Mouse (Mus musculus) cerebellum, adult 18-20 months (tissue): ENCODE data around the gene BC028528.
"Not testable (repeated sequence)": the region's sequence is repeated elsewhere in the genome, so short reads cannot be mapped to it uniquely, and the experiment has no call there.

Experiments used
- DNase-seq, 2 experiments: peaks; one replicate each; pipeline ENCODE4 v3.0.0; 2021

BC028528 gene

DNA sequence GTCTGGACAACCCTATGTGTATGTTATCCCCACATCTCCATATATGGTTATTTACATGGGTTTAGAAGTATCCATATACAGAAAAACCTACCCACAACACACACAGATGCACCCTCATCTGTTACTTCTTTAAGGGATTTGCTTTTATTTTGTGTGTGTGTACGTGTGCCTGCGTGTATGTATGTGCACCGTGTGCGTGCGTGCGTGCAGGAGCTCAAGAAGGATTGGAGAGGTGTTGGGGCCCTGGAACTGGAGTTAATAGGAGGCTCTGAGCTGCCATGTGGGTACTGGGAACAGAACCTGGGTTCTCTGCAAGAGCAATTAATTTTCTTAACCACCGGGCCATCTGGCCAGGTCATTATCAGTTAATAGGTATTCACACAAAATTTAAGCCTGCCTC is 19.8 kb downstream of the BC028528 start:
- DNase-seq, result no peak

DNA sequence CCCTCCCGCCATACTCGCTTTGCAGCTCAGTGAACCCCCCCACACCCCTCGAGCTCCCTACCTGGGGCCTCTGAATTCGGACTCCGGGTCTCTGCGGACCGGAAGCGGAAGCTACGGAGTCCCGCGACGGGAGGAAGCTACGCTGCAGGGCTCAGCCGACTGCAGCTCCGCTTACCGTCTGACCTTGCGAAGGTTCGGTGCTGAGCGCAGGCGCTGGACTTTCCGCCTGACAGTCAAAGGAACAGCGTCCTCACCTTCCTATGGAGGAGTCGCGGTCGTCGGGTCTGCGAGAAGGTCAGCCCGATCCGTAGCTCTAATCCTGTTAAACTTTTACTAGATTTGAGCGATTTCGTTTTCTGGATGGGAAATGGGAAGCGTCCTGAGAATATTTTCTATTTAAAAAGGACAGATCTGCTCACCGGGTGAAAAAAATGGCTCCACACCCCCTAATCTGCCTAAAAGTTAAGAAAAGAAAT is 20.4 kb downstream of the BC028528 start, which contains the start of gene Mrps21:
Mrps21 (minus strand) TSS at position 128 of the 476 bp plus-strand sequence.
- DNase-seq, result peak; percentile 85 to 88

DNA sequence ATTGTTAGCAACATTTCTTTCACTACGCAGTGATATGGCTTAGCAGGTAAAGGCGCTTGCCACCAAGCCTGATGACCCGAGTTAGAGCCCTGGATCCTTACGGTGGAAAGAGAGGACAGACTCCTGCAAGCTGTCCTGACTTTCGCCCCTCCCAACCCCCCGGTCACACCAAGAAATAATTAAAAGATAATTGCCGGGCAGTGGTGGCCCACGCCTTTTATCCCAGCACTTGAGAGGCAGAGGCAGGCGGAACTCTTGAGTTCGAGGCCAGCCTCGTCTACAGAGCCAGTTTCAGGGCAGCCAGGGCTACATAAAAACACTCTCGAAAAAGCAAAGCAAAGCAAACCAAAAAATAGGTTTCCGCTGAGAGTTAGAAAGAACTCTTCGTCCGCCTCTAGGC is 20.8 kb downstream of the BC028528 start:
- DNase-seq, result no peak

DNA sequence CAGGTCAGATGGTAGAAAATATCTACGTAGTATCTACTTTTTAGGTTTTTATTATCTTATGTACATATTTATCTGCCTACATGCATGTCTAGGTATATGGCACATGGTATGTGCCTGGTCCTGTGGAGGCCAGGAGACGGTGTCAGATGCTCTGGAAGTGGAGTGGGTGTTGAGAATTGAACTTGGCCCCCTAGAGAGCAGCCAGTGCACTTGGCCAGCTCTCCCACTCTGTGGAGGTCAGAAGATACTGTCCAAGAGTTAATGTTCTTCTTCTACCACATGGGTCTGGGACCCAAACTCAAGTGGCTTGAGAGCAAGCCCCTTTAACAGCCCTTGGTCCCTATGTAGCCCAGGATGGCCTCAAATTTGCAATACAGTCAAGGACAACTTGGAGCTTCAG is 24.4 kb downstream of the BC028528 start:
- no peak for DNase-seq

DNA sequence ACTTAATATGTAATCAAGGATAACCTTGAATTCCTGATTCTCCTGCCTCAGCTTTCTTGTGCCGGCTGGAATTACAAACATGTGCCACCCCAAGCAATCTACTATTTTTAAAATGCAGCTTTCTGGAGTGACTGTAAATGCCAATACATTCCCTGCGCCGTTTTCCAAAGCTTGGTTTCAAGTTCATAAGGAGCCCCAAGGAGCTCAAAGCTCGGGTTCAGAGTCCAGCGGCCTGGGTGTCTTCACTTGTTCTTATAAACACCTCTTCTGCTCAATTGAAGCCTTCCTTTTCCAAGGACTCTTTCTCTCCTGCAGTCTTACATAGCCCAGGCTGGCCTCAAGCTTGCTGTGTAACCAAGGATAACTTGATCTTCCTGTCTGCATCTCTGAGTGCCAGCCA is 25.7 kb downstream of the BC028528 start:
- DNase-seq, result no peak

DNA sequence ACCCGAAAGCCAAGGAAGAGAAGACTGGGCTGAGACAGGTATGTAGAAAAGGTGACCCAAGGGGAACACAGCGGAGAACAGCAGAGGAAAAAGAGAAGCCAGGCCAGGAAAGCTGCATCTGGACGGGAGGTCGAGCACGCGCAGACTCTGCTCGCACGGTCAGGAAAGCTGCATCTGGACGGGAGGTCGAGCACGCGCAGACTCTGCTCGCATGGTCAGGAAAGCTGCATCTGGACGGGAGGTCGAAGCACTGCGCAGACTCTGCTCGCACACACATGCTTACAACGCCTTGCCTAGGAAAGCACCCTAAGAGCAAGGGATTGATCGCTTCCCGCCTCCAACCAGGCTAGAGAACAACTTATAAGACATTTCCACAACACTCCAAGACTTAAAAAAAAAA is 26.2 kb downstream of the BC028528 start:
- DNase-seq, result no peak

DNA sequence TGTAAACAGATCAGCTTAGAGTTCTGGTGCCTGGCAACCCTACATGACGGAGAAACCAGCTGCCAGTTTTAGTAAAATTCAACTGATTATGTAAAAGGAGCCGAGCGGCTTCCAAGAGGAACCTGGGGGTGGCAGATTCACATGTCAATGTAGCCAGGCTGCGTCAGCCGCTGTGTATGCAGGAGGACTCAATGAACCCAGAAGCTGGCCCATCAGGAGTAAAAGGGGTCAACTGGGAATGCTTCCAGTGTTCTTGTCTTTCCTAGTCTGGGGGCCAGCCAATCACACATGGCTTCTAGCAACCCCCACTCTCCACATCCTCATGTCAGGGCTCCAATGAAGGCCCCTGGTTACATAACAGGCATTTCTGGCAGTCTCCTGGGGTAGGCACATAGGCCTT is 26.8 kb downstream of the BC028528 start:
- DNase-seq, result peak in 1 of 2 experiments; percentile 28

DNA sequence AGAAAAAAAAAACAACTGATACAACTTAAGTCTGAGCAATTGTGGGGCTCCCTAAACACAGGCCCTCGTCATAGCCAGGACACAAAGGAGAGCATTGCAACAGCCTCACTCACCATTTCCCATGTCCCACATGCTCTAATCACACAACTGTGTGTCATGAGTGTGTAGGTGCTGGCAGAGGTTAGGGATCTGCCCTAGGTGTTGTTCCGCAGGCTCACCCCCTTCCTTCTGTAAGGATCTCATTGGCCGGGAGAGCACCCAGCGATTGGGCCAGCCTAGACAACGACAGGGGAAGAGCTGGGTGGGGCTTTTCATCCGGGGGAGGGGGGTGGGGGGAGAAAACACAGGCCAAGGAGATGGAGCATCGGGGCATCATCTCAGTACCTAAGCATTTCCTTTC is 28.2 kb downstream of the BC028528 start:
- DNase-seq, result no peak

DNA sequence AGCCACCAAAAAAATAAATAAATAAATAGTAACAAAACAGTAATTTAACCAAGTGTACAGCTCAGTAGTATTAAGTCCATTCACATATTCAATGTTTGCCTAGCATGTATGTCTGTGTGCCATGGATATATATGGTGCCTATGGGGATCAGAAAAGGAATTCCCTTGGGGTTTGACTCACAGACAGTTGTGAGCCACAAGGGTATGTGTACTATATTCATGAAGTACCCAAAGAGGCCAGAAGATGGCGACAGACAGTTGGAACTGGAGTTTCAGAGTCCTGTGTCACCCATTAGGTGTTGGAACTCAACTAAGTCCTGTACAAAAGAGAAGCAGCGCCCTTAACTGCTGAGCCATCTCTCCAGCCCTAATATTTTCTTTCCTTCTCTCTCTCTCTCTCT is 30.0 kb downstream of the BC028528 start:
- peak; percentile 65 to 68 for DNase-seq

DNA sequence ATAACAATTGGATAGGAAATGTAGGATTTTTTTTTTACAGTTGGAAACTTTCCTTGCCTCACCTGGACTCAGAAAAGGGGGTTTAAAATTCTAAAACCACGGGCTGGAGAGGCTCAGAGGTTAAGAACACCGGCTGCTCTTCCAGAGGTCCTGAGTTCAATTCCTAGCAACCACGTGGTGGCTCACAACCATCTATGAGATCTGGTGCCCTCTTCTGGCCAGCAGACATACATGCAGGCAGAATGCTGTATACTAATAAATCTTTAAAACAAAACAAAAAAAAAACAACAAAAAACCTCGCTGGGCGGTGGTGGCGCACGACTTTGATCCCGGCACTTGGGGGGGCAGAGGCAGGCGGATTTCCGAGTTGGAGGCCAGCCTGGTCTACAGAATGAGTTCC is 30.6 kb downstream of the BC028528 start:
- DNase-seq, result no peak

DNA sequence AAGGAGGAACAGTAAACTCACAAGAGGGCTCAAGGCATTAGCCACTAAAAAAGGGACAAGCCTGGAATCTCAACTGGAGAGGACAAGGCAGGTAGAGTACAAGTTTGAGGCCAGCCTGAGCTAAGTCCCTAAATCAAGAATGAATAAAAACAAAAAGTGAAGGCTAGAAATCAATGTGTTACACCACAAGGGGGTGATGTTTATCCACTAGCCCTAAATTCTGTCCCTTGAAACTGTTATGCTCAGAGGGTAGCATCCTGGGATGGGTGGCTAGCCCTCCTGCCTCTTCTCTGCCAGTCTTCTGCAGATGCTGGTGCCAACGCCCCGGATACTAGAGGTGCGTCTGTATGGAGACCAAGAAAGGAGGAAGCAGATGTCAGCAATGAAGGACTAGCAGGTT is 31.5 kb downstream of the BC028528 start:
- DNase-seq, result no peak

DNA sequence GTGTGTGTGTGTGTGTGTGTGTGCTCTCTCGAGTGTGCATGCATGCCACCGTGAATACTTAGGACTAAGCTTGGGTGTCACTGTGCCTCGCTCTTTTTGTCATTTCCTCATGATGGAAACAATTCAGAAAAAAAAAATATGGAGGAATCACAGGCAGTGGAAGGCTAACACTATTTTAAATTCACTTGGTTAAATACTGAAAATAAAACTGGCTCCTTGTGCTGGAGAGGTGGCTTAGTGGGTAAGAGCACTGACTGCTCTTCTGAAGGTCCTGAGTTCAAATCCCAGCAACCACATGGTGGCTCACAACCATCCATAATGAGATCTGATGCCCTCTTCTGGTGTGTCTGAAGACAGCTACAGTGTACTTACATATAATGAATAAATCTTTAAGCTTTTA is 33.5 kb downstream of the BC028528 start:
- DNase-seq, result not testable (repeated sequence)

DNA sequence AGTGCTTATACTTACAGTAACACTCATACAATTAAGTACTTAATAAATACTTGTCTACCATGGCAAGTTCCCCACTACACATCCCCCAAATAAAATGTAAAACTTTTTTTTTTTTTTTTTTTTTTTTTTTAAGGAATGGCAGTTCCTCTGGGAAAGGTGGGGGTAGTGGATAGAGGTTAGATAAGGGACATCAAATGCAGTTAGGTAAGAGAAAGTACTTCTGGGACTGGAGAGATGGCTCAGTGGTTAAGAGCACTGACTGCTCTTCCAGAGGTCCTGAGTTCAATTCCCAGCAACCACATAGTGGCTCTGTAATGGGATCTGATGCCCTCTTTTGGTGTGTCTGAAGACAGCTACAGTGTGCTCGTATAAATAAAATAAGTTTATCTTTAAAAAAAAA is 34.8 kb downstream of the BC028528 start:
- not testable (repeated sequence) for DNase-seq

DNA sequence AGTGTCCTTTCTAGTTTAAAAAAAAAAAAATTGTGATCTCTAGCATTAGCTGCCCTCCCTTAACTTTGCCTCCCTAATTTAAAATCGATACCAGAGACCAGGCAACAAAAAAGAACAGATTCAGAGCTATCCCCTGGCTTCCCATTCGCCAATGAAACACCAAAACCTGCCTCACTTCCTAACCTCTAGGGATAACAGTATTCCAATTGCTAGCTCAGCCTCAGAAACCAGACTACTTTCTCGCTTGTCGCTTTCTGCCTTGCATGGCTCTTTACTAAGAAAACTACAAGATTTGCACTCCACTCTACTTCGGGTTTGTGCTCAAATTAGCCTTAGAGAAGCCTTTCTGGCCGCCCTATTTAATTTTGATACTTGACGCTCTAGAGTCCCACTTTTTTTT is 35.7 kb downstream of the BC028528 start:
- no peak for DNase-seq

DNA sequence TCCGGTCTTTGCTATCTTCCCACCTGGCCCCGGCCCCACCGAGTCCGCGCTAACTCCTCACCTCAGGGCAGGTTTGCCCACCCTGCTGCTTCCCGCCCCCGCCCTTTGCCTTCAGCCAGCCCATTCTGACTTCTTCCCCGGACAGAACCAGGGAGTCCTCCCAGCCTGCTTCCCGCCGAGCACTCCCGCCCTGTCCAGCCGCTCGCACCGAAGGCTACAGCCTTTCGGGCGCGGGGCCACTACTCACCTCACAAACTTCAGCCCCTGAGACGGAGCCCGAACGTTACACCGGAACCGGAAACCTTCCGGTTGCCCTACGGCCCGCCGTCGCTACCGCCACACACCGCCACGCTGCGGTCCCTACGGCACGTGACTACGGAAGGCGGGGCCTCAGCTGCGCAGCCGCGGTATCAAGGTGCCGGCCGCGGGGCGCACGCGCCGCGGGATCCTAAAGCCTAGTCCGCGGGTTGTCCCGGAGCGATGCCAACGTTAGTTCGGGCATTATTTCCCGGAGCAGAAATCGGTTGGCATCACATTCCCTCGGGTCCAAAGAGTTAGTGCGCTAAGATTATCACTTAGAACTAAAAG is 36.2 kb downstream of the BC028528 start, which contains the start of gene Prpf3:
Prpf3 (minus strand) TSS at position 384 of the 588 bp plus-strand sequence.
- DNase-seq, result peak; percentile 94 to 96

DNA sequence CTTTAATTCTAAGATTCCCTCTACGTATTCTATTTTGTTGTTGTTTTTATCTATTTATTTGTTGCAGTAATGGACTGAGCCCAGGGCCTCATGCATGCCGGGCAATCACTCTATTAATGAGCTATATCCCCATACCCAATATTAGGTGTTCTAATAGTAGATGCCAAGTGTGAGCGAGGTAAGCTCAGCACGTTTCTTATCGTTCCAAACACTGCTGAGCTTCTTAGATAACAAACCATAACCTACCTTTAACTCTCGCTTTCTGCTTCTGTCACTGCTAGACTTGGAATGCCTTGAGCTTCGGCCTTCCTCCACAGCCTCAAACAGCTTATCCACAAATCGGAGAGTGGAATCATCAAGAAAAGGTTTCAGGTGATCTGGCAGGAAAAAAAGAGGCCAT is 40.5 kb downstream of the BC028528 start:
- no peak for DNase-seq

DNA sequence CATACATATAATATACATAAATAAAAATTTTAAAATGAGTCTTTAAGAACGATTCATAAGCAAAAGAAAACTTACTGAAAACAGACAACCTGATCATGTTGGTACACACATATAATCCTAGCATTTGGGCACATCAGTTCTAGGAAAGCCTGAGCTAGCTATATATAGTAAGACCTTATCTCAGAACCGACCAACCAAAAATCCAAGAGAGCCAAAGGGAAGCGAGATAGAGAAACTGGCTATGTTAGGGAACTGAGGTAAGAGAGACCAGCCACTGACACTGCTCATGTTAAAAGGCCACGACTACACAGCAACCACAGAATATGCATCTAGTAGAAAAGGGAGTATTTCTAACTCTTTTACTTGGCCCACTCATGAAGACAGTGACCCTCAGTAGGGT is 41.2 kb downstream of the BC028528 start:
- DNase-seq, result no peak

DNA sequence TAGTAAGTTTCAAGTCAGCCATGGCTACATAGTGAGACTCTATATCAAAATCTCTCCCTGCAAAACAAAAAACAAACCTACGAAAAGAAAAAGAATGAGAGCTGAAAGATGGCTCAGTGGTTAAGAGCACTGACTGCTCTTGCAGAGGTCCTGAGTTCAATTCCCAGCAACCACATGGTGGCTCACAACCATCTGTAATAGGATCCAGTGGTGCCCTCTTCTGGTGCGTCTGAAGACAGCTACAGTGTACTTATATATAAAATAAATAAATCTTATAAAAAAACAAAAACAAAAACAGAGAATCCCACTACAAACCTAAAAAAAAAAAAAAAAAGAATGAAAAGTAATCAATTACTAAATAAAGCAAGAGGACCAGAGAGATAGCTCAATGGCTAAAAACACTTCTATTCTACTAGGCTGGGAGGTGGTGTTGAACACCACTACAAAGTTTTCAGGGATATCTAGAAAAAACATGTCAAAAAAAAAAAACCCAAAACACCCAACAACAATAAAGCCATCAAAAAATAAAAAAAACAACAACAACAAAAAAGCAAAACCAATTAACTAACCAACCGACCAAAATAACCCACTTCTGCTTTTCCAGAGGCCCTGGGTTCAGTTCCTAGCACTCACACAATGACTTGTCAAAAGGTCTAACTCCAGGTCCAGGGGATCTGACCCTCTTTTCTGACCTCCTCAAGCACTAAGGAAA is 49.1 kb downstream of the BC028528 start:
- no peak for DNase-seq

DNA sequence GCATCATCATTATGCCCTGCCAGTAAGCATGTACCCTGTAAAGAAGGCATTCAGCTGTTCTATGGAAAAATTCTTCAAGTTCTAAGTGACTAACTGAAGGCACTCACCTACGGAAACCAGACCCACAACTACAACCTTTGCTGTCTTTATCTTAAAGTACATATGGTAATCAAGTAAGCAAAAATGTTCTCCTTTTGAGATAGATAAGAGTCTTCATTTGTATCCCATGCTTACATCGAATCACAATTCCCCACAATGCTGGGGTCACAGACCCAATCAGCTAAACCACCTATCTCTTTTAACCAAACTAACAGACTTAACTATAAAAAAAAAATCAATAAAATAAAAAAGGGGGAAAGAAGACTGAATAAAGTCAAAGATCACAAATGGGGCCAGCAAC is 52.6 kb downstream of the BC028528 start:
- no peak for DNase-seq
